Mouse (Mus musculus) small intestine, adult 2 months (tissue): Measurements from ENCODE around the gene Thap7.

Experiments used
- CTCF ChIP-seq: fragments of 200-500 bp; IDR thresholded peaks from 2 replicates; pipeline ENCODE4 v1.5.1; 2012; ENCODE audit warnings: low read depth, mild to moderate bottlenecking, control low read depth, inconsistent platforms, low read length, moderate library complexity, mixed read lengths; ENCODE audit not compliant: insufficient replicate concordance, insufficient read length; ENCODE audit errors: extremely low read depth
- POLR2A ChIP-seq: fragments of 200-500 bp; IDR thresholded peaks from 2 replicates; pipeline ENCODE4 v1.6.1; 2012; ENCODE audit warnings: low read depth, mild to moderate bottlenecking, control low read depth, inconsistent platforms, low read length, moderate library complexity

GRCm38 (mm10) chr16:17491154-17491553 lies 39.8 kb downstream of the Thap7 start:
- TF ChIP-seq POLR2A (no peak), CTCF (no peak)
